Comparison of ENCODE assay signal across 8 mouse cellular contexts in the genomic region with DNA sequence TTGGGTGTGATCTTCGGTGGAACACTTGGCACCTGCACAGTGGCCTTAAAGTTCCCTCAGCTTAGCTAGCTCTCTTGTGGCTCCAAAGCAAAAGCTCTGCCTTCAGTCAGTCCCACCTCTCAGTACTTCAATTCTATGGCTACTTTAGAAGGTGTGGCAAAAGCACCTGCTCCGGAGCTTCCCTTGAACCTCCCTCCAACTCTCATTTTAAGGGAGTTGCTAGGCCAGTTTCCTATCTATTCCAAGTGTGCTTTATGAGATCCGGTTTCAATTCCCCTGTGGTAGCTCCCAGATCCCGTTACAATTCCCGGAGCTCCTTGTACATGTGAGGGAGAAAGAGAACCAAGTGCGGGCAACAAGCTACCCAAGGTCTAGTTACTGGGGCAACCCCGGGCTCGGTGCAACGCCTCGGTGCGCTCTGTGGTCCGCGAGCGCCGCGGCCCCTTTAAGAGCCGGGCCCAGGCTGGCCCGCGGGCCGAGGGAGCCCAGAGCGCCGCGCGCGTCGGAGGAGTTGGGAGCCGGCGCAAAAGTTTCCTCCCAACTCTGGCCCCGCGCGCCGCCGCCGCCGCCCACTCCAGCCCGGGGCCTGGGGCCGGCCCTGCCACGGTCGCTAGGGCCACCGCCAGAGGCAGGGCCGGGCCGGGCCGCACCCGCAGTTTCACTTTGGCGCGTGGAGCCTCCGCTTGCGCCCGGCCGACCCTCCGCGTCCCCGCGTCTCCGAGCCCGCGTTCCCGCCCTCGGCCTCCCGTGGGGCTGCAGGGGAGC. TPM values are rescaled to one million over a fixed set of nuclear protein-coding genes. Genes with fewer than 3 reads are reported as not detected.
DNase-seq lines count a peak whose midpoint lies in the region; ATAC-seq lines count a peak whose summit lies in the region.

Pard3b (plus strand) TSS at position 478 of the 765 bp plus-strand sequence.

- ATAC-seq in frontal cortex, adult (ENCODE audit: low TSS enrichment), result peak; percentile 87
- ATAC-seq in hematopoietic stem cell, adult 5-6 weeks (replicated peaks in 1 of 2; ENCODE audit: insufficient read depth in 1 of 2, low FRiP score in 2 of 2, low TSS enrichment in 1 of 2, low read depth in 1 of 2, poor library complexity in 2 of 2, severe bottlenecking in 2 of 2), result peak; percentile 63 to 77

- DNase-seq in MN1 (ENCODE audit: low spot score), result peak; percentile 9
- DNase-seq in c-Kit-positive CD71-negative TER-119-negative erythroid progenitor cells, embryonic 14.5 days (ENCODE audit: low read depth), result peak; percentile 22
- peak; percentile 45 to 63 for DNase-seq in layer of hippocampus, postnatal 10 days (ENCODE audit: low spot score in 2 of 2)
- DNase-seq in lung, postnatal 10 days, result peak; percentile 79
- peak; percentile 77 for DNase-seq in ovary, postnatal 36 days (ENCODE audit: low spot score)
- peak; percentile 69 for DNase-seq in urinary bladder, postnatal 14 days (ENCODE audit: low spot score)

RNA-seq across cellular contexts. Expression of gene Pard3b, which starts in this region (rescaled TPM):
- total RNA-seq in hematopoietic stem cell, adult 5-6 weeks (2017), result 15.8 and 17.4 TPM in 2 replicates
- 10 to 100 TPM in 1 of 2 experiments, 1 to 10 TPM in 1; 8.2 to 11.4 TPM for total RNA-seq in layer of hippocampus, postnatal 10 days (2021)

Comparison
In these comparisons a context has a peak if more than half of its experiments do, and no peak if none do; other contexts are left out.
1. Peak in every context shown above with its lines: DNase-seq and ATAC-seq.
2. DNase-seq: peak in every context shown above with its lines; median percentile 79 in lung, postnatal 10 days; 77 in ovary, postnatal 36 days; 69 in urinary bladder, postnatal 14 days; 54 in layer of hippocampus, postnatal 10 days; 22 in c-Kit-positive CD71-negative TER-119-negative erythroid progenitor cells, embryonic 14.5 days; 9 in MN1.